Comparison of ENCODE assay signal across 21 mouse cellular contexts in the genomic region with DNA sequence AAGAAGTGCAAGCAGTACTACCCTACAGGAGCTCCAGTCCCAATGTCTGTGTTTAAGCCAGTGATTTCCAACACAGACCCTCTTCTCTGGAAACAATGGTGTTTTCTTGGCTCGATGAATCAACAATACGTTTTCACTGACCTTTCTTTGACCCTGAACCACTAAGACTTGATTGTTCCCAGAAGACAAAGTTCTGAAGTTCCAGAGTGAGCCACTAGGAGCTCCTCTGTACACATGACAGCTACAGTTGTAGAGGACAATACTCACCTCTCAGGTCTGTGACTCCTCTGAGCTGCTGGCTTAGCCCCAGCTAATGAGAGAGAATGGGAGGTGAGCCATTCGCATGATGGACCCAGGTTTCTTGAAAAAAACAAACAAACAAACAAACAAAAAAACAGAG. TPM values are rescaled to one million over a fixed set of nuclear protein-coding genes. Genes with fewer than 3 reads are reported as not detected.
A peak's percentile ranks its signal among the peaks of the same experiment; 100 is the strongest.
DNase-seq lines count a peak whose midpoint lies in the region; ATAC-seq and TF ChIP-seq lines count a peak whose summit lies in the region.
"Had no signal": no experiment of that assay in that cellular context is flagged by ENCODE, and none has a peak within 500 bp of the region (broad histone marks: within the 10 kb centered on the region; RNA-seq: fewer than 3 reads in every experiment).

No protein-coding gene starts in this region.

- peak; percentile 27; the same call in 1 of the 2 replicates for TF ChIP-seq CTCF in E14TG2a.4 (conservative IDR thresholded peaks at IDR 0.05; ENCODE audit: low read length)

- peak; percentile 4 for DNase-seq in layer of hippocampus, adult 11-12 months (ENCODE audit: low spot score)
- DNase-seq in layer of hippocampus, adult 9-10 months (ENCODE audit: low spot score), result no peak
- DNase-seq in ZHBTc4 (ENCODE audit: low read depth, low spot score), result peak; percentile 87
- peak; percentile 28 for DNase-seq in forelimb bud, embryonic 11.5 days (ENCODE audit: low read depth, low spot score)
- DNase-seq in frontal cortex, postnatal 36 days (ENCODE audit: low spot score in 2 of 2), result no peak
- no peak for DNase-seq in adrenal gland, postnatal 14 days
- DNase-seq: adrenal gland, postnatal 25 days; cerebellum, adult 8-10 months; gastrocnemius, postnatal 25 days; lung, postnatal 14 days; spleen, adult 18-20 months; thymus, postnatal 14 days had no signal

- no peaks in the 10 kb centered on the region for H3K36me3 ChIP-seq in E14TG2a.4 (ENCODE audit: insufficient read depth, low read length)
- H3K36me3 ChIP-seq: hindbrain, embryonic 12.5 days; limb, embryonic 13.5 days; midbrain, embryonic 12.5 days had no signal

- no peak for ATAC-seq in megakaryocyte progenitor cell, adult 5-6 weeks (replicated peaks; ENCODE audit: poor library complexity)

- no peaks in the 10 kb centered on the region for H3K9me3 ChIP-seq in E14TG2a.4 (ENCODE audit: low read length)
- H3K9me3 ChIP-seq: hindbrain, embryonic 12.5 days; limb, embryonic 13.5 days; midbrain, embryonic 12.5 days had no signal

- no peaks in the 10 kb centered on the region for H3K27me3 ChIP-seq in E14TG2a.4 (ENCODE audit: insufficient read depth, low read length)
- H3K27me3 ChIP-seq: hindbrain, embryonic 12.5 days; limb, embryonic 13.5 days; midbrain, embryonic 12.5 days had no signal

- H3K4me3 ChIP-seq in E14TG2a.4 (replicated peaks; ENCODE audit: low read length), result no peak overlapping the region
- H3K4me3 ChIP-seq: erythroblast, embryonic 14.5 days; hindbrain, embryonic 12.5 days; limb, embryonic 13.5 days; midbrain, embryonic 12.5 days had no signal

- no peaks in the 10 kb centered on the region for H3K4me1 ChIP-seq in E14TG2a.4 (replicated peaks; ENCODE audit: low read depth, low read length)
- H3K4me1 ChIP-seq: hindbrain, embryonic 12.5 days; midbrain, embryonic 12.5 days had no signal

RNA-seq across cellular contexts. Expression of a gene that starts 9.6 kb away (rescaled TPM):
- total RNA-seq in adrenal gland, postnatal 14 days (2021), result not detected in 2 replicates
- not detected in 2 replicates for total RNA-seq in megakaryocyte progenitor cell, adult 5-6 weeks (2015)
- not detected in 2 replicates for total RNA-seq in megakaryocyte progenitor cell, adult 5-6 weeks (2017)
- total RNA-seq: adrenal gland, postnatal 25 days; common myeloid progenitor, adult 5-6 weeks; gastrocnemius, postnatal 25 days; heart, adult 8-10 months; left cerebral cortex, adult 8-10 months had no signal

RNA-seq across cellular contexts. Expression of a gene that starts 47.3 kb away (rescaled TPM):
- not detected in 2 replicates for total RNA-seq in adrenal gland, postnatal 14 days (2021)
- not detected in 2 replicates for total RNA-seq in megakaryocyte progenitor cell, adult 5-6 weeks (2015)
- total RNA-seq in megakaryocyte progenitor cell, adult 5-6 weeks (2017), result not detected in 2 replicates
- total RNA-seq: adrenal gland, postnatal 25 days; common myeloid progenitor, adult 5-6 weeks; gastrocnemius, postnatal 25 days; heart, adult 8-10 months; left cerebral cortex, adult 8-10 months had no signal

Comparison
In these comparisons a context has a peak if more than half of its experiments do, and no peak if none do; other contexts are left out.
1. DNase-seq: peak in layer of hippocampus, adult 11-12 months (single experiment), ZHBTc4 (single experiment) and forelimb bud, embryonic 11.5 days (single experiment); none in layer of hippocampus, adult 9-10 months (single experiment), frontal cortex, postnatal 36 days (0 of 2) and adrenal gland, postnatal 14 days (single experiment).